ENCODE assay signal across 11 mouse cellular contexts in genomic region chr6:72962281-72962741, GRCm38 (mm10). TPM values are rescaled to one million over a fixed set of nuclear protein-coding genes. Genes with fewer than 3 reads are reported as not detected.
DNase-seq lines count a peak whose midpoint lies in the region; ATAC-seq and TF ChIP-seq lines count a peak whose summit lies in the region.
"Had no signal": no experiment of that assay in that cellular context is flagged by ENCODE, and none has a peak within 500 bp of the region (broad histone marks: within the 10 kb centered on the region; RNA-seq: fewer than 3 reads in every experiment).

No protein-coding gene starts in this region.

- no peak overlapping the region for H3K4me3 ChIP-seq in heart, embryonic 16.5 days (ENCODE audit: low read length)
- no peak overlapping the region for H3K4me3 ChIP-seq in midbrain, embryonic 14.5 days (replicated peaks; ENCODE audit: low read depth, low read length)
- no peak overlapping the region for H3K4me3 ChIP-seq in midbrain, embryonic 15.5 days
- H3K4me3 ChIP-seq in intestine, postnatal 0 days (ENCODE audit: low read depth, low read length): no peak overlapping the region
- no peak overlapping the region for H3K4me3 ChIP-seq in forebrain, embryonic 10.5 days
- H3K4me3 ChIP-seq: heart, embryonic 13.5 days had no signal

- 45% methylated on average over 7 of the region's 7 CpGs for WGBS in heart, embryonic 16.5 days
- 68% methylated on average over 7 of the region's 7 CpGs for WGBS in midbrain, embryonic 14.5 days
- WGBS in midbrain, embryonic 15.5 days: 63% methylated on average over 7 of the region's 7 CpGs
- WGBS in intestine, postnatal 0 days: 20% methylated on average over 7 of the region's 7 CpGs
- WGBS in forebrain, embryonic 10.5 days: 75% methylated on average over 7 of the region's 7 CpGs

- TF ChIP-seq CTCF in intestine, postnatal 0 days (IDR thresholded peaks at IDR 0.05; ENCODE audit: low read depth): no peak

- H3K27me3 ChIP-seq in heart, embryonic 16.5 days (ENCODE audit: control insufficient read depth, insufficient read depth, low read length): no peaks in the 10 kb centered on the region
- no peaks in the 10 kb centered on the region for H3K27me3 ChIP-seq in midbrain, embryonic 14.5 days (ENCODE audit: control insufficient read depth, insufficient read depth, low read length)
- no peaks in the 10 kb centered on the region for H3K27me3 ChIP-seq in midbrain, embryonic 15.5 days (replicated peaks)
- no peaks in the 10 kb centered on the region for H3K27me3 ChIP-seq in intestine, postnatal 0 days (replicated peaks; ENCODE audit: control insufficient read depth, insufficient read depth, low read length)
- peaks cover 6% of the 10 kb centered on the region; the same call in 1 of the 2 replicates for H3K27me3 ChIP-seq in forebrain, embryonic 10.5 days (ENCODE audit: poor library complexity, severe bottlenecking)
- H3K27me3 ChIP-seq: heart, embryonic 13.5 days had no signal

- DNase-seq in heart, adult 9 months (ENCODE audit: low spot score in 2 of 2): no peak
- DNase-seq in midbrain, embryonic 14.5 days: peak; percentile 11
- peak; percentile 78 for DNase-seq in thymus, postnatal 0 days (ENCODE audit: low spot score)
- no peak for DNase-seq in right cerebral cortex, postnatal 25 days
- no peak for DNase-seq in forebrain, embryonic 10.5 days (ENCODE audit: extremely low spot score, low spot score)
- DNase-seq: cerebellum, postnatal 36 days; forebrain, postnatal 0 days had no signal

- H3K4me1 ChIP-seq in heart, embryonic 16.5 days (ENCODE audit: control insufficient read depth, insufficient read depth, low read length): peaks cover 3% of the 10 kb centered on the region
- 0 out of 2 replicates have a peak, but pooled peaks cover 6% of the 10 kb centered on the region for H3K4me1 ChIP-seq in midbrain, embryonic 14.5 days (ENCODE audit: control insufficient read depth, insufficient read depth, low read length)
- peaks cover 6% of the 10 kb centered on the region for H3K4me1 ChIP-seq in midbrain, embryonic 15.5 days
- peaks cover 7% of the 10 kb centered on the region; the same call in 1 of the 2 replicates for H3K4me1 ChIP-seq in intestine, postnatal 0 days (replicated peaks; ENCODE audit: control insufficient read depth, insufficient read depth, low read length)
- H3K4me1 ChIP-seq in forebrain, embryonic 10.5 days: peaks cover 16% of the 10 kb centered on the region

- ATAC-seq in heart, embryonic 16.5 days (replicated peaks; ENCODE audit: extremely low read depth, insufficient read depth, low FRiP score): no peak
- no peak for ATAC-seq in midbrain, embryonic 14.5 days (ENCODE audit: low FRiP score, low TSS enrichment)
- no peak for ATAC-seq in midbrain, embryonic 15.5 days (replicated peaks)
- ATAC-seq in intestine, postnatal 0 days: no peak
- ATAC-seq: forebrain, postnatal 0 days had no signal

- H3K27ac ChIP-seq in heart, embryonic 16.5 days (ENCODE audit: low read length): peak overlapping the region; percentile 5; the same call in 1 of the 2 replicates
- no peak overlapping the region for H3K27ac ChIP-seq in midbrain, embryonic 14.5 days (replicated peaks; ENCODE audit: low read depth, low read length)
- H3K27ac ChIP-seq in midbrain, embryonic 15.5 days: no peak overlapping the region
- peak overlapping the region; percentile 72 for H3K27ac ChIP-seq in intestine, postnatal 0 days (ENCODE audit: low read depth, low read length)
- H3K27ac ChIP-seq in forebrain, embryonic 10.5 days: no peak overlapping the region
- H3K27ac ChIP-seq: heart, embryonic 13.5 days had no signal

- no peaks in the 10 kb centered on the region for H3K36me3 ChIP-seq in heart, embryonic 16.5 days (ENCODE audit: control insufficient read depth, insufficient read depth)
- H3K36me3 ChIP-seq in midbrain, embryonic 14.5 days (ENCODE audit: control insufficient read depth, insufficient read depth, low read length): no peaks in the 10 kb centered on the region
- no peaks in the 10 kb centered on the region for H3K36me3 ChIP-seq in midbrain, embryonic 15.5 days (replicated peaks)
- no peaks in the 10 kb centered on the region for H3K36me3 ChIP-seq in intestine, postnatal 0 days (ENCODE audit: control insufficient read depth, insufficient read depth)
- no peaks in the 10 kb centered on the region for H3K36me3 ChIP-seq in forebrain, embryonic 10.5 days (replicated peaks)
- H3K36me3 ChIP-seq: heart, embryonic 13.5 days had no signal

- no peaks in the 10 kb centered on the region for H3K9me3 ChIP-seq in heart, embryonic 16.5 days (replicated peaks; ENCODE audit: control insufficient read depth, low read length)
- no peaks in the 10 kb centered on the region for H3K9me3 ChIP-seq in midbrain, embryonic 14.5 days (ENCODE audit: control insufficient read depth, low read length)
- H3K9me3 ChIP-seq in midbrain, embryonic 15.5 days: no peaks in the 10 kb centered on the region
- H3K9me3 ChIP-seq in intestine, postnatal 0 days (ENCODE audit: control insufficient read depth): no peaks in the 10 kb centered on the region
- no peaks in the 10 kb centered on the region for H3K9me3 ChIP-seq in forebrain, embryonic 10.5 days
- H3K9me3 ChIP-seq: heart, embryonic 13.5 days had no signal

- H3K4me2 ChIP-seq in heart, embryonic 16.5 days (ENCODE audit: low read depth, low read length): peak overlapping the region; percentile 5
- H3K4me2 ChIP-seq in midbrain, embryonic 14.5 days (ENCODE audit: low read length): no peak overlapping the region
- H3K4me2 ChIP-seq in midbrain, embryonic 15.5 days: no peak overlapping the region
- H3K4me2 ChIP-seq in intestine, postnatal 0 days (replicated peaks; ENCODE audit: low read depth): peak overlapping the region; percentile 33; the same call in 1 of the 2 replicates
- H3K4me2 ChIP-seq: heart, embryonic 13.5 days had no signal

- no peak overlapping the region for H3K9ac ChIP-seq in heart, embryonic 16.5 days (ENCODE audit: low read length)
- H3K9ac ChIP-seq in midbrain, embryonic 14.5 days (replicated peaks; ENCODE audit: low read length): no peak overlapping the region
- H3K9ac ChIP-seq in midbrain, embryonic 15.5 days: no peak overlapping the region
- no peak overlapping the region for H3K9ac ChIP-seq in intestine, postnatal 0 days (ENCODE audit: low read depth, low read length)
- H3K9ac ChIP-seq: forebrain, postnatal 0 days; heart, embryonic 13.5 days had no signal

RNA-seq across cellular contexts. Expression of gene Tmsb10, which starts 3.8 kb away (rescaled TPM):
- 963 and 998 TPM in 2 replicates for polyA plus RNA-seq in heart, embryonic 16.5 days (2015; fragmentation: Nextera tagmentation; extraction: Ambion mirVana)
- 5,692 and 7,005 TPM in 2 replicates for polyA plus RNA-seq in midbrain, embryonic 14.5 days (2014; fragmentation: Nextera tagmentation; extraction: Ambion mirVana)
- 4,117 and 4,750 TPM in 2 replicates for polyA plus RNA-seq in midbrain, embryonic 15.5 days (2015; fragmentation: Nextera tagmentation; extraction: Ambion mirVana)
- polyA plus RNA-seq in intestine, postnatal 0 days (2015; fragmentation: Nextera tagmentation; extraction: Ambion mirVana): 3,149 and 3,323 TPM in 2 replicates
- 2,490 and 2,753 TPM in 2 replicates for polyA plus RNA-seq in thymus, postnatal 0 days (2015; fragmentation: Nextera tagmentation; extraction: Ambion mirVana)
- polyA plus RNA-seq in forebrain, embryonic 10.5 days (2016; fragmentation: Nextera tagmentation; extraction: Ambion mirVana): 2,414 and 2,501 TPM in 2 replicates

Comparison
In these comparisons a context has a peak if more than half of its experiments do, and no peak if none do; other contexts are left out.
1. H3K27ac ChIP-seq: peak in heart, embryonic 16.5 days (single experiment) and intestine, postnatal 0 days (single experiment); none in midbrain, embryonic 14.5 days (single experiment), midbrain, embryonic 15.5 days (single experiment) and forebrain, embryonic 10.5 days (single experiment).
2. H3K4me2 ChIP-seq: peak in heart, embryonic 16.5 days (single experiment) and intestine, postnatal 0 days (single experiment); none in midbrain, embryonic 14.5 days (single experiment) and midbrain, embryonic 15.5 days (single experiment).
3. DNase-seq: peak in midbrain, embryonic 14.5 days (single experiment) and thymus, postnatal 0 days (single experiment); none in heart, adult 9 months (0 of 2), right cerebral cortex, postnatal 25 days (single experiment) and forebrain, embryonic 10.5 days (single experiment).